9 mouse cellular contexts compared by ENCODE assay signal in the genomic region with DNA sequence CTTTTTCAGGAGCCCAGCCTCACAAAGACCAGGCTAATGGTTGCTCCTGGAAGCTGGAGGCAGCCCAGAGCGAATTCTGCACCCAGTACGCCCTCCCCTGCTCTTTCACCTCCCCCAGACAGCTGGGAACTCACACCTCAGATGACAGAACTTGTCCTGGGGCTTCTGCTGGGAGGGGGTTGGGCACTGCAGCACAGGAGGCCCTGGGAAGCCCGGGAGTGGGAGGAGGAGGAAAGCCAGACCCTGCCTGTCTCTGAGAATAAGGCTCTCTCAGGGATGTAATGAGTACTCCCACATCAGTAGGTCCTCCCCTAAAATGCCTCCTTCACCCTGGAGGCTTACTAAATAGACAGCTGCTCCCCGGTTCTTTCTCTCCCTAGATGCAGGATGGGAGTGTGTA. TPM values are rescaled to one million over a fixed set of nuclear protein-coding genes. Genes with fewer than 3 reads are reported as not detected.
DNase-seq lines count a peak whose midpoint lies in the region; ATAC-seq and TF ChIP-seq lines count a peak whose summit lies in the region.
"Had no signal": no experiment of that assay in that cellular context is flagged by ENCODE, and none has a peak within 500 bp of the region (broad histone marks: within the 10 kb centered on the region; RNA-seq: fewer than 3 reads in every experiment).

No protein-coding gene starts in this region.

- no peaks in the 10 kb centered on the region for H3K9me3 ChIP-seq in forebrain, embryonic 11.5 days (ENCODE audit: control insufficient read depth, low read length)
- H3K9me3 ChIP-seq in forebrain, embryonic 16.5 days (ENCODE audit: control insufficient read depth, low read length), result no peaks in the 10 kb centered on the region
- no peaks in the 10 kb centered on the region for H3K9me3 ChIP-seq in liver, postnatal 0 days (ENCODE audit: low read length)
- H3K9me3 ChIP-seq in embryonic facial prominence, embryonic 14.5 days (ENCODE audit: control insufficient read depth, low read length), result no peaks in the 10 kb centered on the region
- H3K9me3 ChIP-seq in neural tube, embryonic 13.5 days, result no peaks in the 10 kb centered on the region

- peaks cover 10% of the 10 kb centered on the region; the same call in 1 of the 2 replicates for H3K4me1 ChIP-seq in forebrain, embryonic 11.5 days (replicated peaks; ENCODE audit: control insufficient read depth, insufficient read depth, low read length)
- H3K4me1 ChIP-seq in forebrain, embryonic 16.5 days (replicated peaks; ENCODE audit: control insufficient read depth, insufficient read depth, low read length), result peaks cover 34% of the 10 kb centered on the region
- H3K4me1 ChIP-seq in liver, postnatal 0 days (ENCODE audit: insufficient read depth), result peaks cover 25% of the 10 kb centered on the region
- peaks cover 21% of the 10 kb centered on the region for H3K4me1 ChIP-seq in embryonic facial prominence, embryonic 14.5 days (ENCODE audit: control insufficient read depth, insufficient read depth, low read length)
- H3K4me1 ChIP-seq in neural tube, embryonic 13.5 days (replicated peaks), result peaks cover 44% of the 10 kb centered on the region

- no peak for TF ChIP-seq CTCF in liver, postnatal 0 days (IDR thresholded peaks at IDR 0.05; ENCODE audit: low read depth)

- WGBS in forebrain, embryonic 11.5 days, result 40% methylated on average over 4 of the region's 4 CpGs
- WGBS in forebrain, embryonic 16.5 days, result 49% methylated on average over 4 of the region's 4 CpGs
- WGBS in liver, postnatal 0 days (ENCODE audit: insufficient replicate concordance), result 58% methylated on average over 4 of the region's 4 CpGs
- 28% methylated on average over 4 of the region's 4 CpGs for WGBS in embryonic facial prominence, embryonic 14.5 days
- WGBS in neural tube, embryonic 13.5 days, result 34% methylated on average over 4 of the region's 4 CpGs

- H3K36me3 ChIP-seq in forebrain, embryonic 11.5 days (ENCODE audit: control insufficient read depth, insufficient read depth, low read length), result no peaks in the 10 kb centered on the region; the same call in 1 of the 2 replicates
- H3K36me3 ChIP-seq in forebrain, embryonic 16.5 days (ENCODE audit: control insufficient read depth, insufficient read depth), result 0 out of 2 replicates have a peak, but pooled peaks cover 2% of the 10 kb centered on the region
- H3K36me3 ChIP-seq in liver, postnatal 0 days (replicated peaks; ENCODE audit: insufficient read depth, low read length), result peaks cover 26% of the 10 kb centered on the region
- peaks cover 22% of the 10 kb centered on the region for H3K36me3 ChIP-seq in embryonic facial prominence, embryonic 14.5 days (ENCODE audit: control insufficient read depth, insufficient read depth, low read length)
- peaks cover 25% of the 10 kb centered on the region for H3K36me3 ChIP-seq in neural tube, embryonic 13.5 days

- TF ChIP-seq EP300 in liver, postnatal 0 days (IDR thresholded peaks at IDR 0.05; ENCODE audit: low read depth), result no peak

- peak overlapping the region; percentile 27; the same call in 1 of the 2 replicates for H3K27ac ChIP-seq in forebrain, embryonic 11.5 days (ENCODE audit: low read depth, low read length)
- no peak overlapping the region for H3K27ac ChIP-seq in forebrain, embryonic 16.5 days (ENCODE audit: low read length)
- H3K27ac ChIP-seq in liver, postnatal 0 days (ENCODE audit: low read depth), result no peak overlapping the region
- H3K27ac ChIP-seq in embryonic facial prominence, embryonic 14.5 days (replicated peaks; ENCODE audit: low read depth, low read length), result peak overlapping the region; percentile 95
- peak overlapping the region; percentile 97 for H3K27ac ChIP-seq in neural tube, embryonic 13.5 days (replicated peaks)
- H3K27ac ChIP-seq: liver, embryonic 14.5 days had no signal

- H3K27me3 ChIP-seq in forebrain, embryonic 11.5 days (ENCODE audit: control insufficient read depth, insufficient read depth, low read length), result no peaks in the 10 kb centered on the region
- no peaks in the 10 kb centered on the region for H3K27me3 ChIP-seq in forebrain, embryonic 16.5 days (replicated peaks; ENCODE audit: control insufficient read depth, insufficient read depth, low read length)
- H3K27me3 ChIP-seq in liver, postnatal 0 days (ENCODE audit: insufficient read depth, low read length), result no peaks in the 10 kb centered on the region
- H3K27me3 ChIP-seq in embryonic facial prominence, embryonic 14.5 days (replicated peaks; ENCODE audit: control insufficient read depth, insufficient read depth, low read length), result no peaks in the 10 kb centered on the region
- no peaks in the 10 kb centered on the region for H3K27me3 ChIP-seq in neural tube, embryonic 13.5 days

- no peak overlapping the region for H3K4me3 ChIP-seq in forebrain, embryonic 11.5 days (ENCODE audit: low read depth, low read length)
- no peak overlapping the region for H3K4me3 ChIP-seq in forebrain, embryonic 16.5 days (replicated peaks; ENCODE audit: low read length)
- H3K4me3 ChIP-seq in liver, postnatal 0 days (ENCODE audit: low read depth, low read length), result no peak overlapping the region
- H3K4me3 ChIP-seq in embryonic facial prominence, embryonic 14.5 days (ENCODE audit: low read depth, low read length), result no peak overlapping the region
- H3K4me3 ChIP-seq in neural tube, embryonic 13.5 days, result no peak overlapping the region

- DNase-seq in forebrain, embryonic 11.5 days (ENCODE audit: low spot score), result no peak
- DNase-seq in liver (peak; percentile 32), adipocyte (ENCODE audit: low spot score) (no peak)
- no peak for DNase-seq in liver, postnatal 0 days
- DNase-seq in embryonic facial prominence, embryonic 14.5 days (ENCODE audit: low spot score), result peak; percentile 56
- DNase-seq in thymus, postnatal 36 days, result no peak

- no peak overlapping the region; the same call in 1 of the 2 replicates for H3K9ac ChIP-seq in forebrain, embryonic 11.5 days (ENCODE audit: low read length)
- H3K9ac ChIP-seq in forebrain, embryonic 16.5 days (replicated peaks; ENCODE audit: low read depth, low read length), result no peak overlapping the region
- H3K9ac ChIP-seq in liver, postnatal 0 days (replicated peaks), result no peak overlapping the region; the same call in 1 of the 2 replicates
- H3K9ac ChIP-seq in embryonic facial prominence, embryonic 14.5 days (ENCODE audit: low read depth, low read length), result no peak overlapping the region
- H3K9ac ChIP-seq in neural tube, embryonic 13.5 days, result 0 out of 2 replicates have a peak overlapping the region, but pooled peaks have one; percentile 32
- H3K9ac ChIP-seq: liver, embryonic 14.5 days had no signal

- no peak overlapping the region for H3K4me2 ChIP-seq in forebrain, embryonic 11.5 days (ENCODE audit: low read depth, low read length, severe bottlenecking)
- no peak overlapping the region for H3K4me2 ChIP-seq in forebrain, embryonic 16.5 days (ENCODE audit: low read length)
- no peak overlapping the region for H3K4me2 ChIP-seq in liver, postnatal 0 days (ENCODE audit: low read depth, low read length)
- no peak overlapping the region for H3K4me2 ChIP-seq in embryonic facial prominence, embryonic 14.5 days (ENCODE audit: low read depth, low read length)
- H3K4me2 ChIP-seq in neural tube, embryonic 13.5 days, result no peak overlapping the region

- ATAC-seq in forebrain, embryonic 11.5 days (replicated peaks; ENCODE audit: low FRiP score), result no peak
- no peak for ATAC-seq in forebrain, embryonic 16.5 days
- ATAC-seq in liver, postnatal 0 days, result no peak
- ATAC-seq in embryonic facial prominence, embryonic 14.5 days (ENCODE audit: low read depth), result peak; percentile 24; the same call in 1 of the 2 replicates
- ATAC-seq in neural tube, embryonic 13.5 days (ENCODE audit: low read depth), result no peak

RNA-seq across cellular contexts. Expression of a gene that starts 1.2 kb away (rescaled TPM):
- 95.9 and 98.4 TPM in 2 replicates for polyA plus RNA-seq in forebrain, embryonic 11.5 days (2014; fragmentation: Nextera tagmentation; extraction: Ambion mirVana)
- polyA plus RNA-seq in forebrain, embryonic 16.5 days (2015; fragmentation: Nextera tagmentation; extraction: Ambion mirVana), result 217 and 259 TPM in 2 replicates
- 13.6 and 14.2 TPM in 2 replicates for polyA plus RNA-seq in liver, postnatal 0 days (2015; fragmentation: Nextera tagmentation; extraction: Ambion mirVana)
- 89.1 and 97.0 TPM in 2 replicates for polyA plus RNA-seq in embryonic facial prominence, embryonic 14.5 days (2014; fragmentation: Nextera tagmentation; extraction: Ambion mirVana)
- 268 and 282 TPM in 2 replicates for polyA plus RNA-seq in neural tube, embryonic 13.5 days (2015; fragmentation: Nextera tagmentation; extraction: Ambion mirVana)

RNA-seq across cellular contexts. Expression of a gene that starts 7.9 kb away (rescaled TPM):
- 8.2 and 10.0 TPM in 2 replicates for polyA plus RNA-seq in forebrain, embryonic 11.5 days (2014; fragmentation: Nextera tagmentation; extraction: Ambion mirVana)
- 11.8 and 12.1 TPM in 2 replicates for polyA plus RNA-seq in forebrain, embryonic 16.5 days (2015; fragmentation: Nextera tagmentation; extraction: Ambion mirVana)
- 3.0 and 8.2 TPM in 2 replicates for polyA plus RNA-seq in liver, postnatal 0 days (2015; fragmentation: Nextera tagmentation; extraction: Ambion mirVana)
- 21.5 and 28.2 TPM in 2 replicates for polyA plus RNA-seq in embryonic facial prominence, embryonic 14.5 days (2014; fragmentation: Nextera tagmentation; extraction: Ambion mirVana)
- 8.0 and 8.4 TPM in 2 replicates for polyA plus RNA-seq in neural tube, embryonic 13.5 days (2015; fragmentation: Nextera tagmentation; extraction: Ambion mirVana)

RNA-seq across cellular contexts. Expression of a gene that starts 16.5 kb away (rescaled TPM):
- polyA plus RNA-seq in forebrain, embryonic 11.5 days (2014; fragmentation: Nextera tagmentation; extraction: Ambion mirVana), result 60.3 and 60.6 TPM in 2 replicates
- polyA plus RNA-seq in forebrain, embryonic 16.5 days (2015; fragmentation: Nextera tagmentation; extraction: Ambion mirVana), result 43.7 and 48.4 TPM in 2 replicates
- polyA plus RNA-seq in liver, postnatal 0 days (2015; fragmentation: Nextera tagmentation; extraction: Ambion mirVana), result 12.5 and 13.0 TPM in 2 replicates
- polyA plus RNA-seq in embryonic facial prominence, embryonic 14.5 days (2014; fragmentation: Nextera tagmentation; extraction: Ambion mirVana), result 65.6 and 87.8 TPM in 2 replicates
- 28.4 and 29.2 TPM in 2 replicates for polyA plus RNA-seq in neural tube, embryonic 13.5 days (2015; fragmentation: Nextera tagmentation; extraction: Ambion mirVana)

RNA-seq across cellular contexts. Expression of a gene that starts 27.6 kb away (rescaled TPM):
- 7.9 and 9.2 TPM in 2 replicates for polyA plus RNA-seq in forebrain, embryonic 11.5 days (2014; fragmentation: Nextera tagmentation; extraction: Ambion mirVana)
- 11.4 and 12.3 TPM in 2 replicates for polyA plus RNA-seq in forebrain, embryonic 16.5 days (2015; fragmentation: Nextera tagmentation; extraction: Ambion mirVana)
- polyA plus RNA-seq in liver, postnatal 0 days (2015; fragmentation: Nextera tagmentation; extraction: Ambion mirVana), result 5.4 and 6.6 TPM in 2 replicates
- polyA plus RNA-seq in embryonic facial prominence, embryonic 14.5 days (2014; fragmentation: Nextera tagmentation; extraction: Ambion mirVana), result 12.1 and 12.4 TPM in 2 replicates
- polyA plus RNA-seq in neural tube, embryonic 13.5 days (2015; fragmentation: Nextera tagmentation; extraction: Ambion mirVana), result 14.7 and 16.8 TPM in 2 replicates

RNA-seq across cellular contexts. Expression of a gene that starts 33.1 kb away (rescaled TPM):
- 0.11 and 0.24 TPM in 2 replicates for polyA plus RNA-seq in forebrain, embryonic 11.5 days (2014; fragmentation: Nextera tagmentation; extraction: Ambion mirVana)
- polyA plus RNA-seq in forebrain, embryonic 16.5 days (2015; fragmentation: Nextera tagmentation; extraction: Ambion mirVana), result 0.26 and 0.67 TPM in 2 replicates
- polyA plus RNA-seq in liver, postnatal 0 days (2015; fragmentation: Nextera tagmentation; extraction: Ambion mirVana), result 0.07 and 0.15 TPM in 2 replicates
- polyA plus RNA-seq in embryonic facial prominence, embryonic 14.5 days (2014; fragmentation: Nextera tagmentation; extraction: Ambion mirVana), result 0.21 and 0.45 TPM in 2 replicates
- 0.61 TPM in 1 of 2 replicates, not detected in the other for polyA plus RNA-seq in neural tube, embryonic 13.5 days (2015; fragmentation: Nextera tagmentation; extraction: Ambion mirVana)

Comparison
In these comparisons a context has a peak if more than half of its experiments do, and no peak if none do; other contexts are left out.
1. DNase-seq: peak in liver (single experiment) and embryonic facial prominence, embryonic 14.5 days (single experiment); none in forebrain, embryonic 11.5 days (single experiment), liver, postnatal 0 days (single experiment), thymus, postnatal 36 days (0 of 2) and adipocyte (single experiment).
2. H3K27ac ChIP-seq: peak in forebrain, embryonic 11.5 days (single experiment), embryonic facial prominence, embryonic 14.5 days (single experiment) and neural tube, embryonic 13.5 days (single experiment); none in forebrain, embryonic 16.5 days (single experiment) and liver, postnatal 0 days (single experiment).